Mouse (Mus musculus): Measurements from ENCODE around the gene Esp16. TPM values are rescaled to one million over a fixed set of nuclear protein-coding genes. Genes with fewer than 3 reads are reported as not detected.
"Not testable (repeated sequence)": the region's sequence is repeated elsewhere in the genome, so short reads cannot be mapped to it uniquely, and the experiment has no call there.

Esp16 gene
- polyA plus RNA-seq (2014; fragmentation: Nextera tagmentation; extraction: Ambion mirVana): not detected in 2 replicates

DNA sequence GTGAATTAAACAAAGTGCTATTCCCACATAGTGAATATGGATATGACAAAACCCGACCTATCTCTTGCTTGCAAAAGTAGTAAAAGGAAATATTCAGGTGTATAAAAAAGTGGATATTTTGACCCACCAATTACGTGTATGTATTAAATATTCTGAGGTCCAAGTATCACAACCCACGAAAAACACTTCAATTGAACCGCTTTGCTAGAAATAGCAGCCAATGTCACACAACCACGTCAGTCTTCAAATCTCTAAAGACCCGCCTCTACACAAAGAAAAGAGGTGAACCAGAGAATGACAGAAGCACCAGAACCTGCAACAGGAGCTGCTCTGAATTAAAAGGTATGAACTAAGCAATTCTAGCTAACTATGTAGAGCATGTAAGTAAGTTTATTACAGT lies at the start of gene Esp16:
Gene Esp16, plus strand, starts transcription at position 301 of the 400 bp plus-strand sequence.
- H3K27ac ChIP-seq (ENCODE audit: low read depth, low read length); ATAC-seq (ENCODE audit: low FRiP score, low TSS enrichment): not testable (repeated sequence)
- WGBS: 77% methylated on average over 6 of the region's 6 CpGs

DNA sequence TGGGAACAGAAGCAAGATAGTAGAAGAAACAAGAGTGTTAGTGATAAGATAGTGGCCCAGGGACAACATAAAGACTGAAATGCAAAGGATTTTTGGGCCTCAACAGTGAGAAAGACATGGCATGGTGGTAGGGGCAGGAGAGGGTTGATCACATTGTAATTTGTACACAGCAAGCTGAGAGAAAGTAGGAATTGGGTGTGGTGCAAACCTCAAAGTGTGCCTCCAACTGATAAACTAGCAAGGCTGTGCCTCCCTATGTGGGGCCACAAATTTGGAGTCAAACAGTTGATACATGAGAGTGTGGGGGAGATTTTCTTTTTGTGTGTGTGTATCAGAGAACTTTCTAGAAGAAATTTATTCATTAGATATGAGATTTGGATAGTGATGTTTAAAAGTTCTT lies 37.9 kb upstream of the Esp16 start:
- not testable (repeated sequence) for H3K9ac ChIP-seq (ENCODE audit: low read depth, low read length); H3K4me1 ChIP-seq (ENCODE audit: control insufficient read depth, insufficient read depth, low read length); H3K27me3 ChIP-seq (ENCODE audit: control insufficient read depth, insufficient read depth, low read length); H3K9me3 ChIP-seq (ENCODE audit: control insufficient read depth, low read length); H3K4me3 ChIP-seq (ENCODE audit: low read length); H3K27ac ChIP-seq (ENCODE audit: low read depth, low read length); H3K36me3 ChIP-seq (ENCODE audit: control insufficient read depth, insufficient read depth, low read length); ATAC-seq (ENCODE audit: low FRiP score, low TSS enrichment); H3K4me2 ChIP-seq (replicated peaks; ENCODE audit: low read depth, low read length)

More for the DNA sequence above, at the start of gene Esp16:
- not testable (repeated sequence) for H3K27me3 ChIP-seq (ENCODE audit: control insufficient read depth, insufficient read depth, low read length); H3K4me2 ChIP-seq (replicated peaks; ENCODE audit: low read depth, low read length); H3K4me1 ChIP-seq (ENCODE audit: control insufficient read depth, insufficient read depth, low read length); H3K4me3 ChIP-seq (ENCODE audit: low read length); H3K9me3 ChIP-seq (ENCODE audit: control insufficient read depth, low read length); H3K36me3 ChIP-seq (ENCODE audit: control insufficient read depth, insufficient read depth, low read length); H3K9ac ChIP-seq (ENCODE audit: low read depth, low read length)

Other genes starting within 250 kb of the Esp16 start
- not detected in 2 replicates for gene Esp18, start 129.8 kb upstream of the Esp16 start, polyA plus RNA-seq (2014; fragmentation: Nextera tagmentation; extraction: Ambion mirVana)
- gene Esp15, start 104.8 kb downstream of the Esp16 start, polyA plus RNA-seq (2014; fragmentation: Nextera tagmentation; extraction: Ambion mirVana): not detected in 2 replicates

Data from kidney, embryonic 14.5 days (tissue).